Mouse (Mus musculus): ENCODE results near the gene Cmtm3. TPM values are rescaled to one million over a fixed set of nuclear protein-coding genes. Genes with fewer than 3 reads are reported as not detected.

Cmtm3 gene
- 59.0 and 140 TPM in 2 replicates for polyA plus RNA-seq (2012; ENCODE audit: low replicate concordance)

DNA sequence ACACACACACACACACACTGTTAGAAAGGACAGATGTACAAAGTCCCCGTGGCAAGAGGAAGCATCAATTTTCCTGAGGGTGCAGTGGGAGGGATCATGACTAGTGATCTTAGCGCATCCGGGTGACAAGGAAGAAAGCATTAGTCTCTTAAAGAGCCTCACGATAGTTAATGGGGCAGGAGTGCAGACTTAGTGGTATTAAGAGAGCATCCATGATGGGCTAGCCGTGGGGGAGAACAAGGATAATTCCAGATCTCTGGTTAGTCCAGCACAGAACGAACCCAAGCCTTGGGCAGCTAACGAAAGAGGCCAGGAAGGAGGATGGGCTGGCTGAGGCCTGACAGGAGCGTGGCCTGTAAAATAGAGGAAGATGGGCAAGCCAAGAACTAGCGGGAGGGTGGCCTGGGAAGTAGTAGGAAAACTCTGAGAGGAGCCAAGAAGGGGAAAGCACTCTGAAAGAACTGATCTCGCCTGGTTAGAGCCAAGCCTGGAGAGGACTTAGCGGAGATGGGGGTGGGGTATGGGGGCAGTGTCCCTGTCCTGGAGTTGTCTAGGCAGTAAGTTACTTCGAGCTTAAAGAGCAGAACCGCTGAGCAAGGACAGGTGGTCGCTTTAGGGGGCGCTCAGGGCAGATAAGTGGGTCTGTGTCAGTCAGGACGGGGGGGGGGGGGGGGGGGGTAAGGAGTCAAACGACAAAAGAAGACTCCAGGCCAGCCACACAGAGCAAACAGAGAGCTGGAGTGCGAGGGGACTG, at the start of gene Cmtm3:
Gene Cmtm3, plus strand, starts transcription at position 182 of the 754 bp plus-strand sequence.

GRCm38 (mm10) chr8:104293081-104293480, 46.1 kb upstream of the Cmtm3 start, which contains the start of gene Cmtm2a:
Cmtm2a (minus strand) TSS chr8:104293181.

GRCm38 (mm10) chr8:104309441-104310155, 29.6 kb upstream of the Cmtm3 start, which contains the start of the genes Gm45711 and Cmtm1:
Gm45711 (minus strand) TSS chr8:104310081.
Cmtm1 (minus strand) TSS chr8:104310145.

DNA sequence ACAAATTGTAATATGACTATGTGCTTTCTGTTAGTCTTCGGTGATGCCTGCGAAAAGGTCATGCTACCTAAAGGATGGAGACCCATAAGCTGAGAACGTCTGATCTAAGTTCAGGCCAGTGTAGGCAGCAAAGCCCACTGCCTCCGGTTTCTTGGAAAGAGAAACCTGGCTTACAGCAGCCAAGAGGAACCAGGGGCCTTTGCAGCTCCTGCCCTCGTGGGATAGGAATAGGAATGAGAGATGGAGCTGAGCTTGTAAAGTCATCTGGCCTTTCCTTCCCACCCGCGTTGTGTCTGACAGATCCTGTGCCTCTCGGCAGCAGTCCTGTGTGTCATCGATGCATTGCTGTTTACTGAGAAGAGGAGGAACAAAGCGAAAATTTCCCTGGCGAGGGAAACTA, 17.9 kb upstream of the Cmtm3 start, which contains the start of gene Gm11020:
Gene Gm11020, plus strand, starts transcription at position 301 of the 400 bp plus-strand sequence.

GRCm38 (mm10) chr8:104321930-104322329, 17.3 kb upstream of the Cmtm3 start, which contains the start of gene Cmtm2b:
Cmtm2b (plus strand) TSS chr8:104322230.

DNA sequence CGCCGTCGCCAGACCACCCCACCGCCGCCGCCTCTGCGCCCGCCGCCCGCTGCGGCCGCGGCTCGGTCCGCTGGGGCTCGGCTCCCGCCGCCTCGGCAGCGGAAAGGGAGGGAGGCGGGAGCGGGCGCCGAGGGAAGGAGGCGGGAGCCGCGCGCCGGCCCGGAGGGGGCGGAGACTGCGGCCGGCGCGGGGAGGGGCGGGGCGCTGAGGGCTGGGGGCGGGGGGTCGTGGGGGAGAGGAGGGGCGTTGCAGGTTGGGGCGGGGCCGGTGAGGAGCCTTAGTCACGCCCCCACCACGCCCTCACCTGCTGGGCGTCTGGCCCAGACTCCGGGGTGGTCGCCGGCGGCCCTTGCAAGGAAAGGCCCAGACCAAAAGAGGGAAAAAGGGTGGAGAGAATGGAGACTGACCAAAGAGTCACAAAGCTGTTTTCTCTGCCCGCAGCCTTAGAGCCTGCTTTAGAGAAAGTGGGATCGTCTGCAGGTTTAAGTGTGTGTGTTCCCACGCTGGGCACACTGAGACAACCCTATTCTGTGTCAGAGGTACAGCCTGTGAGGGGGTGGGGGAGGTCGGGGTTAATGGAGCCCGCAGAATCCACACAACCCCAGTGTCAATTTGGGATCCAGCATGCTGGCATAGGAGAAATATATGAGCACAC, 56.6 kb downstream of the Cmtm3 start, which contains the start of gene Cmtm4:
Gene Cmtm4, minus strand, starts transcription at position 105 of the 655 bp plus-strand sequence.

Other genes starting within 250 kb of the Cmtm3 start
- gene Cdh5, start 237.8 kb upstream of the Cmtm3 start, polyA plus RNA-seq (2012; ENCODE audit: low replicate concordance), result 1.2 and 5.4 TPM in 2 replicates
- 0.13 TPM in 1 of 2 replicates, not detected in the other for gene Bean1, start 169.0 kb upstream of the Cmtm3 start, polyA plus RNA-seq (2012; ENCODE audit: low replicate concordance)
- 71.7 and 79.9 TPM in 2 replicates for gene Tk2, start 90.9 kb upstream of the Cmtm3 start, polyA plus RNA-seq (2012; ENCODE audit: low replicate concordance)
- 11.3 and 21.4 TPM in 2 replicates for gene Cklf, start 88.5 kb upstream of the Cmtm3 start, polyA plus RNA-seq (2012; ENCODE audit: low replicate concordance)
- 0.25 TPM in 1 of 2 replicates, not detected in the other for gene Cmtm2a, start 46.2 kb upstream of the Cmtm3 start, polyA plus RNA-seq (2012; ENCODE audit: low replicate concordance)
- gene Gm45711, start 29.3 kb upstream of the Cmtm3 start, polyA plus RNA-seq (2012; ENCODE audit: low replicate concordance), result not detected in 2 replicates
- not detected in 2 replicates for gene Cmtm1, start 29.3 kb upstream of the Cmtm3 start, polyA plus RNA-seq (2012; ENCODE audit: low replicate concordance)
- not detected in 2 replicates for gene Gm11020, start 17.8 kb upstream of the Cmtm3 start, polyA plus RNA-seq (2012; ENCODE audit: low replicate concordance)
- gene Cmtm2b, start 17.2 kb upstream of the Cmtm3 start, polyA plus RNA-seq (2012; ENCODE audit: low replicate concordance), result not detected in 2 replicates
- gene Cmtm4, start 56.4 kb downstream of the Cmtm3 start, polyA plus RNA-seq (2012; ENCODE audit: low replicate concordance), result 3.1 and 4.1 TPM in 2 replicates
- 24.9 and 26.6 TPM in 2 replicates for gene Dync1li2, start 103.6 kb downstream of the Cmtm3 start, polyA plus RNA-seq (2012; ENCODE audit: low replicate concordance)
- gene Terb1, start 170.5 kb downstream of the Cmtm3 start, polyA plus RNA-seq (2012; ENCODE audit: low replicate concordance), result 0.68 and 1.9 TPM in 2 replicates
- gene Nae1, start 195.2 kb downstream of the Cmtm3 start, polyA plus RNA-seq (2012; ENCODE audit: low replicate concordance), result 2.1 and 12.2 TPM in 2 replicates
- 0.42 and 2.3 TPM in 2 replicates for gene Car7, start 195.3 kb downstream of the Cmtm3 start, polyA plus RNA-seq (2012; ENCODE audit: low replicate concordance)